Mouse (Mus musculus): Measurements from ENCODE around the gene Aldoart2. TPM values are rescaled to one million over a fixed set of nuclear protein-coding genes. Genes with fewer than 3 reads are reported as not detected.

Aldoart2 gene
- total RNA-seq, 1 experiment, result 0.13 TPM

GRCm38 (mm10) chr12:55604411-55604810 lies 39.4 kb downstream of the Aldoart2 start:
- no peak for TF ChIP-seq CHD2 (IDR thresholded peaks at IDR 0.05; ENCODE audit: low read depth, low read length)
- no peak for TF ChIP-seq ZNF384 (IDR thresholded peaks at IDR 0.05; ENCODE audit: low read depth, low read length)
- DNase-seq (ENCODE audit: low read depth, low spot score), result no peak
- no peak overlapping the region for H3K27ac ChIP-seq (ENCODE audit: insufficient read depth, low read depth, low read length, poor library complexity, severe bottlenecking)
- no peaks in the 10 kb centered on the region for H3K4me1 ChIP-seq (ENCODE audit: control insufficient read depth in 2 of 2, insufficient read depth in 2 of 2, low read length in 2 of 2, poor library complexity in 1 of 2)
- H3K9ac ChIP-seq (ENCODE audit: insufficient read depth, low read depth, low read length, poor library complexity, severe bottlenecking), result no peak overlapping the region
- no peaks in the 10 kb centered on the region for H3K9me3 ChIP-seq (ENCODE audit: control insufficient read depth, insufficient read depth, low read depth, low read length)
- H3K4me3 ChIP-seq (ENCODE audit: insufficient read depth in 1 of 2, low read depth in 1 of 2, low read length in 2 of 2, poor library complexity in 1 of 2, severe bottlenecking in 1 of 2), result no peak overlapping the region
- in situ Hi-C loops (cut with MboI; ENCODE audit: low sequenced_read_pairs in 2 of 2, unreplicated experiment in 2 of 2), result no loop called here
- H3K36me3 ChIP-seq (ENCODE audit: control insufficient read depth, insufficient read depth, low read length, poor library complexity, severe bottlenecking), result no peaks in the 10 kb centered on the region

GRCm38 (mm10) chr12:55607902-55608301 lies 42.9 kb downstream of the Aldoart2 start:
- TF ChIP-seq CHD2 (IDR thresholded peaks at IDR 0.05; ENCODE audit: low read depth, low read length) (no peak), ZC3H11A (IDR thresholded peaks at IDR 0.05; ENCODE audit: borderline replicate concordance, low read depth, low read length) (no peak), HCFC1 (IDR thresholded peaks at IDR 0.05; ENCODE audit: borderline replicate concordance, insufficient read depth, low read length) (no peak), ZNF384 (IDR thresholded peaks at IDR 0.05; ENCODE audit: low read depth, low read length) (no peak), MAFK (IDR thresholded peaks at IDR 0.05; ENCODE audit: insufficient read depth, low read depth, low read length) (no peak)
- H3K36me3 ChIP-seq (ENCODE audit: control insufficient read depth, insufficient read depth, low read length, poor library complexity, severe bottlenecking), result no peaks in the 10 kb centered on the region
- H3K4me1 ChIP-seq (ENCODE audit: control insufficient read depth in 2 of 2, insufficient read depth in 2 of 2, low read length in 2 of 2, poor library complexity in 1 of 2), result no peaks in the 10 kb centered on the region
- no peak overlapping the region for H3K9ac ChIP-seq (ENCODE audit: insufficient read depth, low read depth, low read length, poor library complexity, severe bottlenecking)
- in situ Hi-C loops (cut with MboI; ENCODE audit: low sequenced_read_pairs in 2 of 2, unreplicated experiment in 2 of 2), result no loop called here
- no peak overlapping the region for H3K27ac ChIP-seq (ENCODE audit: insufficient read depth, low read depth, low read length, poor library complexity, severe bottlenecking)
- no peak for DNase-seq (ENCODE audit: low read depth, low spot score)
- H3K4me3 ChIP-seq (ENCODE audit: insufficient read depth in 1 of 2, low read depth in 1 of 2, low read length in 2 of 2, poor library complexity in 1 of 2, severe bottlenecking in 1 of 2), result no peak overlapping the region
- no peaks in the 10 kb centered on the region for H3K9me3 ChIP-seq (ENCODE audit: control insufficient read depth, insufficient read depth, low read depth, low read length)

- in situ Hi-C loops (cut with MboI; ENCODE audit: low sequenced_read_pairs in 2 of 2, unreplicated experiment in 2 of 2), result no loop called here
- no peaks in the 10 kb centered on the region for H3K4me1 ChIP-seq (ENCODE audit: control insufficient read depth in 2 of 2, insufficient read depth in 2 of 2, low read length in 2 of 2, poor library complexity in 1 of 2)
- DNase-seq (ENCODE audit: low read depth, low spot score), result no peak
These were observed 45.8 kb downstream of the Aldoart2 start for GRCm38 (mm10) chr12:55610812-55611211.

More at GRCm38 (mm10) chr12:55610812-55611211, 45.8 kb downstream of the Aldoart2 start:
- no peaks in the 10 kb centered on the region for H3K9me3 ChIP-seq (ENCODE audit: control insufficient read depth, insufficient read depth, low read depth, low read length)
- H3K27ac ChIP-seq (ENCODE audit: insufficient read depth, low read depth, low read length, poor library complexity, severe bottlenecking), result no peak overlapping the region
- H3K4me3 ChIP-seq (ENCODE audit: insufficient read depth in 1 of 2, low read depth in 1 of 2, low read length in 2 of 2, poor library complexity in 1 of 2, severe bottlenecking in 1 of 2), result no peak overlapping the region
- TF ChIP-seq HCFC1 (IDR thresholded peaks at IDR 0.05; ENCODE audit: borderline replicate concordance, insufficient read depth, low read length), result no peak
- no peak for TF ChIP-seq CHD2 (IDR thresholded peaks at IDR 0.05; ENCODE audit: low read depth, low read length)
- TF ChIP-seq ZC3H11A (IDR thresholded peaks at IDR 0.05; ENCODE audit: borderline replicate concordance, low read depth, low read length), result no peak
- TF ChIP-seq MAFK (IDR thresholded peaks at IDR 0.05; ENCODE audit: insufficient read depth, low read depth, low read length), result no peak
- no peak for TF ChIP-seq ZNF384 (IDR thresholded peaks at IDR 0.05; ENCODE audit: low read depth, low read length)
- H3K36me3 ChIP-seq (ENCODE audit: control insufficient read depth, insufficient read depth, low read length, poor library complexity, severe bottlenecking), result no peaks in the 10 kb centered on the region
- H3K9ac ChIP-seq (ENCODE audit: insufficient read depth, low read depth, low read length, poor library complexity, severe bottlenecking), result no peak overlapping the region

Other genes with a start within 250 kb of the Aldoart2 start
- 148 and 215 TPM in 2 replicates for gene Psma6, start 181.0 kb upstream of the Aldoart2 start, total RNA-seq (2012; rRNA removed)
- gene Nfkbia, start 72.6 kb upstream of the Aldoart2 start, total RNA-seq (2012; rRNA removed), result 30.6 and 34.7 TPM in 2 replicates
- 0.16 TPM in 1 of 2 replicates, not detected in the other for gene Insm2, start 34.2 kb downstream of the Aldoart2 start, total RNA-seq (2012; rRNA removed)

Measured in ES-E14 (cell line).